Mouse (Mus musculus) right cerebral cortex, postnatal 36 days (tissue): ENCODE data around the gene Nod1.

Experiments used
- DNase-seq, 2 experiments: peaks; one replicate each; pipeline ENCODE4 v3.0.0; 2022; ENCODE audit warnings: low spot score in 2 of 2, mixed read lengths in 1 of 2

Gene Nod1

GRCm38 (mm10) chr6:54939631-54940030 lies 32.8 kb downstream of the Nod1 start:
- DNase-seq = no peak

- no peak for DNase-seq
Observed at GRCm38 (mm10) chr6:54936496-54936895, 35.9 kb downstream of the Nod1 start.

- no peak for DNase-seq
Observed at GRCm38 (mm10) chr6:54934930-54935329, 37.5 kb downstream of the Nod1 start.

GRCm38 (mm10) chr6:54934313-54934712 lies 38.1 kb downstream of the Nod1 start:
- no peak for DNase-seq

- no peak for DNase-seq
Observed at GRCm38 (mm10) chr6:54933866-54934265, 38.5 kb downstream of the Nod1 start.

- DNase-seq = no peak
Observed at GRCm38 (mm10) chr6:54933216-54933615, 39.2 kb downstream of the Nod1 start.

GRCm38 (mm10) chr6:54932526-54932925 lies 39.9 kb downstream of the Nod1 start:
- no peak for DNase-seq

GRCm38 (mm10) chr6:54931641-54932040 lies 40.8 kb downstream of the Nod1 start:
- DNase-seq = no peak

GRCm38 (mm10) chr6:54927946-54928345 lies 44.5 kb downstream of the Nod1 start:
- DNase-seq = no peak

GRCm38 (mm10) chr6:54926899-54927298 lies 45.5 kb downstream of the Nod1 start:
- DNase-seq = no peak

GRCm38 (mm10) chr6:54925736-54926440 lies 46.5 kb downstream of the Nod1 start:
- no peak for DNase-seq

GRCm38 (mm10) chr6:54924538-54924937 lies 47.9 kb downstream of the Nod1 start:
- no peak for DNase-seq

GRCm38 (mm10) chr6:54918521-54918920 lies 53.9 kb downstream of the Nod1 start:
- DNase-seq = no peak

GRCm38 (mm10) chr6:54917523-54917922 lies 54.9 kb downstream of the Nod1 start:
- no peak for DNase-seq

GRCm38 (mm10) chr6:54916941-54917340 lies 55.5 kb downstream of the Nod1 start:
- DNase-seq = no peak

- DNase-seq = no peak
Observed at GRCm38 (mm10) chr6:54916163-54916562, 56.2 kb downstream of the Nod1 start.

- no peak for DNase-seq
Observed at GRCm38 (mm10) chr6:54914977-54915376, 57.4 kb downstream of the Nod1 start.

GRCm38 (mm10) chr6:54906053-54907040 lies 66.1 kb downstream of the Nod1 start:
- DNase-seq = no peak

- DNase-seq = no peak
Observed at GRCm38 (mm10) chr6:54902547-54902946, 69.9 kb downstream of the Nod1 start.

- no peak for DNase-seq
Observed at GRCm38 (mm10) chr6:54900256-54900655, 72.2 kb downstream of the Nod1 start.

GRCm38 (mm10) chr6:54891384-54891783 lies 81.0 kb downstream of the Nod1 start:
- DNase-seq = no peak

- no peak for DNase-seq
Observed at GRCm38 (mm10) chr6:54890221-54890620, 82.2 kb downstream of the Nod1 start.

GRCm38 (mm10) chr6:54886195-54886594 lies 86.2 kb downstream of the Nod1 start:
- DNase-seq = no peak
